Mouse (Mus musculus) lung, embryonic 15.5 days (tissue): ENCODE data around the gene Actrt2. TPM values are rescaled to one million over a fixed set of nuclear protein-coding genes. Genes with fewer than 3 reads are reported as not detected.

Source experiments
- ATAC-seq: fragments of 200-750 bp; cut with Nextera tagmentation; 2 replicates; pipeline ENCODE4 v1.8.0; 2017; ENCODE audit warnings: moderate number of reproducible peaks, borderline replicate concordance; ENCODE audit not compliant: low FRiP score, low TSS enrichment; ENCODE audit errors: extremely low read depth
- H3K27ac ChIP-seq: fragments of 300-500 bp; sonication (generic); 2 replicates; pipeline ENCODE4 v1.5.1; 2015; ENCODE audit warnings: moderate library complexity, mild to moderate bottlenecking, inconsistent platforms
- H3K27me3 ChIP-seq: fragments of 300-500 bp; sonication (generic); 2 replicates; pipeline ENCODE4 v1.6.1; 2015; ENCODE audit warnings: inconsistent platforms
- H3K36me3 ChIP-seq: fragments of 300-500 bp; sonication (generic); 2 replicates; pipeline ENCODE4 v1.6.1; 2015; ENCODE audit warnings: inconsistent platforms
- H3K4me1 ChIP-seq: fragments of 300-500 bp; sonication (generic); 2 replicates; pipeline ENCODE4 v1.6.1; 2015; ENCODE audit warnings: inconsistent platforms
- H3K4me2 ChIP-seq: fragments of 300-500 bp; sonication (generic); 2 replicates; pipeline ENCODE4 v1.6.1; 2015; ENCODE audit warnings: inconsistent platforms, mild to moderate bottlenecking, moderate library complexity
- H3K4me3 ChIP-seq: fragments of 300-500 bp; sonication (generic); 2 replicates; pipeline ENCODE4 v1.5.1; 2015; ENCODE audit warnings: mild to moderate bottlenecking, inconsistent platforms
- H3K9ac ChIP-seq: fragments of 300-500 bp; sonication (generic); 2 replicates; pipeline ENCODE4 v1.6.1; 2015; ENCODE audit warnings: inconsistent platforms
- H3K9me3 ChIP-seq: fragments of 300-500 bp; sonication (generic); 2 replicates; pipeline ENCODE4 v1.6.1; 2016; ENCODE audit warnings: inconsistent platforms
- WGBS: fragments of 180-500 bp; shearing (Covaris S2); methylation state at CpG from one replicate; pipeline ENCODE4 v1.1.7; 2015; 5-methylcytosine and 5-hydroxymethylcytosine counted together
- polyA plus RNA-seq: library from polyadenylated mRNA; unstranded; fragments of >200 nt; fragmentation: Nextera tagmentation; extraction: Ambion mirVana; gene quantifications from 2 replicates; pipeline ENCODE4 v1.2.1, GENCODE M21; 2015

Gene Actrt2
- polyA plus RNA-seq, 1 experiment from 2014 or later = not detected

DNA sequence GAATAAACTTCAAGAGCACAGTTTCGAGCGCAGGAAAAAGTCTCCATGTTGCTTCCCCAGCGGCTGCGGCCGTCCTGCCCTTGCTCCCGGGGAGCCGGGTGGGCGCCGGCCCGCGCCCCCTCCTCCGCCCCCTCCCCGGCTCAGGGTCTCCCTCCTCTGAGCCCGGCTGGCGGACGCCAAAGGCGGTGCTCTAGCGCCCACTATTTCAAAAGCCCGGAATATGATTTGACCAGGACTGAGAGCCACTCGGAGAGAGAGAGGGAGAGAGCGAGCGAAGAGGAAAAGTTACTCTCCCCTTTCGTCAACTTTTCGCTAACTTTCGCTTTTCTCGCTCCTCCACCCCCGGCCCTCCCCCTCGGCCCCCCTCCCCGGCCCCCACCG, 31.6 kb downstream of the Actrt2 start:
- H3K9me3 ChIP-seq = no peaks in the 10 kb centered on the region
- 0% methylated on average over 4 of the region's 30 CpGs for WGBS
- peak; percentile 63; the same call in 1 of the 2 replicates for ATAC-seq
- peak overlapping the region; percentile 54 for H3K4me3 ChIP-seq
- peak overlapping the region; percentile 59 for H3K9ac ChIP-seq
- H3K27me3 ChIP-seq = peaks cover 80% of the 10 kb centered on the region
- H3K36me3 ChIP-seq = no peaks in the 10 kb centered on the region
- H3K27ac ChIP-seq = peak overlapping the region; percentile 94
- peak overlapping the region; percentile 82 for H3K4me2 ChIP-seq
- H3K4me1 ChIP-seq = peaks cover 19% of the 10 kb centered on the region

DNA sequence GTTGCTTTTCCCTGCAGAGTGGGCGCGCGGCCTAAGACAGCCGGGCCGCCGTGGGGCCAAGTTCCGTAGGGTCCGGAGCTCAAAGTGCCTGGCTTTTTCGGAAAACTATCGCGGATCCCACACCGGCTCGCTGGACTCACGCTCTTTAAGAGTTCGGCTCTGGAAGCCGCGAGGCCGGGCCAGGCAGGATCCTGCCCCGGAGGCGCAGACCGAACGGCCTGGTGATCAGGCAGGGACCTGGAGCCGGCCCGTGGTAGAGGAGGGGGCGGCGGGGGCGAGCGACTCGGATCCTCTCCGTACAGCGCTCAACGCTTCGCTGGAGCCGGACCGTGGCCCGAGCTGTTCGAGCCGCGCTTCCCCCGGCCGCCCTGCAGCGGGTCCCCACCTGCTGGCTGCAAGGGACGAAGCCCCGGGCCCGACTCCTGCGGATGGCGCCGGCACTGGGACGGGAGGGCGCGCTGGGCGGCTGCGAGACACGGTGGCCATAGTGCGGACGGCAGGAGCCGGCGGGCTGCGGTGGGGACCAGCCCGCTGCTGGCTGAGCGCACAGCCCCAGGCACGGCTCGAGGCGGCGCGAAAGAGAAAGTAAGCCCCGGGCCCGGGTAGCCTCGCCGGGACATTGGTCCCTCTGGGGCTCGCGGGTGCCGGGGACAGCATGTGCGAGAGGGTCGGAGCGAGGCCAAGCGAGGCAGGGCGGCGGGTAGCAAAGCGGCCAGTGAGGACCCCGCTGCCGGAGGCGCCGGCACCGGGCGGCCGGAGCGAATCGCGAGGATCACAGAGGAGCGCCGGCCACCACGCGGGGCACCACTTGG, 32.2 kb downstream of the Actrt2 start:
- WGBS = under 1% methylated on average over 94 of the region's 94 CpGs
- Histone ChIP-seq H3K27ac (peak overlapping the region; percentile 94), H3K9ac (peak overlapping the region; percentile 59), H3K27me3 (peaks cover 78% of the 10 kb centered on the region), H3K4me1 (peaks cover 17% of the 10 kb centered on the region), H3K4me2 (peak overlapping the region; percentile 82), H3K9me3 (no peaks in the 10 kb centered on the region), H3K4me3 (peak overlapping the region; percentile 54), H3K36me3 (no peaks in the 10 kb centered on the region)
- ATAC-seq = peak; percentile 50; the same call in 1 of the 2 replicates

DNA sequence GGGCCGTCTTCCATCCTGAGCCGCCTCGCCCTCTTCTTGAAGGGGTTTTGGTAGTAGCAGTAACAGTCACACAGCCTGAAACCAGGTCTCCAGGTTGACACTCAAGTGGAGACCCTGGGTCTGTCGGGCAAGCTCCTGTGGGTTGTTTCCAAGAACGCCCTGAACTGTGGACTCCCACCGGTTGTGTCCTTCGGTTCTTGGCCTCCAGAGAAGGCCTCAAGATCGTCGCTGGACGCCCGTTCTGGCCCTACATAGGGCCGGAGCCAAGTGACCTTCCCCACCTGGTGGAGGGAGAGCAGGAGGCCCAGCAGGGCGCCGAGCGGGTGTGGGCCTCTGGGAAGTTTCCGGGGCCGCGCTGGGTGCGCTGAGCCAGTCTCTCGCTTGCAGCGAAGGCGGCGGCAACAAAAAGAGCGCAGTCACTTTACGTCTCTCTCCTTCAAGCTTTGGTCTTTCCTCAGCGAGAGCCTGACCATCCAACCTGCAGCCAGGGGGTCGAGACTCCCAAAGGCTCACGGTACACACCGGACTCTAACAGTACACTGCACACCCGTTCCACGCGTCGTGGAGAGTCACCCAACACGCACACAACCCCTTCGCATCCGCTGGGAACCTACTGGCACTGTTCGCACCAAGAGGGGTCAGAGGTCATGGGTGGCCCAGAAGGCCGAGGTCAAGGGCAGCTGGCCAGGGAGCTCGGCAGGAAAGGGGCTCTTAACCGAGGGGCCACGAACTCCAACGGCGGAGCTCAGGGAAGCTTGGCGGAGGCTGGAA, 33.0 kb downstream of the Actrt2 start:
- WGBS = 16% methylated on average over 44 of the region's 44 CpGs
- no peak for ATAC-seq

DNA sequence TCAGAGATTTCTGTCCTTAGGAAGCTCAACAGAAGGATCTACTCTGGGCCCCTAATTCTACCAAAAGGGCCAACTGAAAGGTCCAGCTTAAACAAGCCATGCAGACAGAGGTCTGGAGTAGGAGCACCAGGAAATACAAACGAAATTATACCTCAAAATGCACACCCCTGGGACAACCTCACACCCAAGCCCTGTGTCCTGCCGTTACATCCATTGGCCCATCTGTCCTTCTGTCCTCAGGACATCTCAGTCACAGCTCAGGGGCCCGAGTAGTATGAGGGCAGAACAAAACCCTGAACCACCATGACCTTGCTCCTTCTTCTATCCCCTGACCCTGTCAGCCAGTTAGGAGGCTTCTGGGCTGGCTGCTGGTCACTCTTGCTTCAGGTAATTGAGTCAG, 33.7 kb downstream of the Actrt2 start:
- 39% methylated on average over 3 of the region's 3 CpGs for WGBS
- H3K27me3 ChIP-seq = peaks cover 73% of the 10 kb centered on the region
- ATAC-seq = no peak
- H3K4me1 ChIP-seq = peaks cover 23% of the 10 kb centered on the region
- H3K36me3 ChIP-seq = no peaks in the 10 kb centered on the region
- peak overlapping the region; percentile 82 for H3K4me2 ChIP-seq
- peak overlapping the region; percentile 59 for H3K9ac ChIP-seq
- no peak overlapping the region; the same call in 1 of the 2 replicates for H3K27ac ChIP-seq
- peak overlapping the region; percentile 54 for H3K4me3 ChIP-seq
- no peaks in the 10 kb centered on the region for H3K9me3 ChIP-seq

More for the DNA sequence above, 33.0 kb downstream of the Actrt2 start:
- Histone ChIP-seq H3K27ac (peak overlapping the region; percentile 94), H3K4me3 (peak overlapping the region; percentile 54), H3K9me3 (no peaks in the 10 kb centered on the region), H3K4me1 (peaks cover 19% of the 10 kb centered on the region), H3K9ac (peak overlapping the region; percentile 59), H3K4me2 (peak overlapping the region; percentile 82), H3K36me3 (no peaks in the 10 kb centered on the region), H3K27me3 (peaks cover 75% of the 10 kb centered on the region)

DNA sequence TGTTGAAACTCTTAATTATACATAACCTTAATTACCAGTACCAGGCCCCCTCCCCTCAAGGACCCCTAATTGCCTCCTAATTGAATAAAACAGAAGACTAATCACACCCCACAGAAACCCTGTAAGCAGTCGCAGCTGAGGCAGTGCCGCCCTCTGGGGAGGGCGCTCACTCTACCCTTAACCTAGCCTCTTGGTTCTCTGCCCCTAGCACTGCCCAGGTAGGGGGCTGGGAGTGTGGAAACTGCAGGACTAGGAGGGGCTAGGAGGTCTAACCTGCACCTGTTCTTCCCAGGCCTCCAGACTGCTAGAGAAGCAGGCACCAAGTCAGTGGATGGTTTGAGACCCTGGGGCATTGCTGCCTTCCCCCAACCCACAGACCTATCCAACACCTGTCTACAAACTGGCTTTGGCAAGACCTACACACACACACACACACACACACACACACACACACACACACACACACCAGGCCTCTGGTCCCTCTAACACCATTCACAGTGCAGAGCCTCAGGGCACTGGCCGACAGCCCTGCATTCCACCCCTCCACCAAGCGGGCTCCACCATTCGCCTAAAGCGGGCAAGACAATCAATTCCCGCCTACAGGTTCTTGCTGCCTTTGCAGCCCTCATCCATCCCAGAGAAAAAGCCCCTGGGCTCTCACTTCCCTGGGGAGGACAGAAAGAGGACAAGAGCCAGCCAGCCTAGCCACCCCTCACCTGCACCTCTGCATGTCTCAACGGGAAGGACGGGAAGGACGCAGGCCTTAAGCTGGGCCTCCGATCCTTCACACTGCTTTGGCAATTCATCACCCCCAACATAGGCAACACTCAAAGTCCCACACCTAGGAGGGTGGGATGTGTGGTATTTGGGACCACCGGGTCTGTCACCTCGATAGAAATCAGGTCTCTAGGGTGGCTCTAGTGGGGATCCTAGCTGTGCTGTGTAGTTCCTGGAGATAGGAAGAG, 34.6 kb downstream of the Actrt2 start:
- Histone ChIP-seq H3K4me3 (peak overlapping the region; percentile 54), H3K27me3 (peaks cover 65% of the 10 kb centered on the region), H3K4me2 (peak overlapping the region; percentile 82), H3K36me3 (no peaks in the 10 kb centered on the region), H3K27ac (no peak overlapping the region), H3K9ac (peak overlapping the region; percentile 59), H3K9me3 (no peaks in the 10 kb centered on the region), H3K4me1 (peaks cover 27% of the 10 kb centered on the region)
- 41% methylated on average over 14 of the region's 14 CpGs for WGBS
- ATAC-seq = no peak

DNA sequence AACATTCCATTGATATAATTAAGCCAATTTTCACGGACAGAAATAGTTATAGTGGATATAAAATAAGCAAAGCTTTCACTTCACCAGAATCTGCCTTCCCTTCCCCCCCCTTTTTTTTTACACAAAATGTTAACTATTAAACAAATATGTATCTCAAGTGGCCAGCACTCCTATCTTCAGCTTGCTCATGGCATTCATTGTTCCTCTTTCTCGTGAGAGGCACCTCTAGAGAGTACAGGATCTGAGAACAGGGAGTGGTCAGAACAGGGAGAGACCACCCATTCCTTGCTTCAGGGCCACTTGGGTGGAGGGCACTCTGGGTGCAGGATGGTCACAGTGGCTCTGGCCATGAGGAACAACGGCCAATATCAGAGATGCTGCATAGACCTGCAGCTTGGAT, 36.9 kb downstream of the Actrt2 start:
- no peak overlapping the region for H3K9ac ChIP-seq
- H3K4me1 ChIP-seq = peaks cover 36% of the 10 kb centered on the region
- no peaks in the 10 kb centered on the region for H3K9me3 ChIP-seq
- H3K4me2 ChIP-seq = peak overlapping the region; percentile 82
- H3K4me3 ChIP-seq = peak overlapping the region; percentile 19
- H3K36me3 ChIP-seq = no peaks in the 10 kb centered on the region
- H3K27me3 ChIP-seq = peaks cover 50% of the 10 kb centered on the region
- H3K27ac ChIP-seq = peak overlapping the region; percentile 77
- 23% methylated on average over 3 of the region's 3 CpGs for WGBS
- 0 out of 2 replicates have a peak, but pooled peaks have one; percentile 28 for ATAC-seq

DNA sequence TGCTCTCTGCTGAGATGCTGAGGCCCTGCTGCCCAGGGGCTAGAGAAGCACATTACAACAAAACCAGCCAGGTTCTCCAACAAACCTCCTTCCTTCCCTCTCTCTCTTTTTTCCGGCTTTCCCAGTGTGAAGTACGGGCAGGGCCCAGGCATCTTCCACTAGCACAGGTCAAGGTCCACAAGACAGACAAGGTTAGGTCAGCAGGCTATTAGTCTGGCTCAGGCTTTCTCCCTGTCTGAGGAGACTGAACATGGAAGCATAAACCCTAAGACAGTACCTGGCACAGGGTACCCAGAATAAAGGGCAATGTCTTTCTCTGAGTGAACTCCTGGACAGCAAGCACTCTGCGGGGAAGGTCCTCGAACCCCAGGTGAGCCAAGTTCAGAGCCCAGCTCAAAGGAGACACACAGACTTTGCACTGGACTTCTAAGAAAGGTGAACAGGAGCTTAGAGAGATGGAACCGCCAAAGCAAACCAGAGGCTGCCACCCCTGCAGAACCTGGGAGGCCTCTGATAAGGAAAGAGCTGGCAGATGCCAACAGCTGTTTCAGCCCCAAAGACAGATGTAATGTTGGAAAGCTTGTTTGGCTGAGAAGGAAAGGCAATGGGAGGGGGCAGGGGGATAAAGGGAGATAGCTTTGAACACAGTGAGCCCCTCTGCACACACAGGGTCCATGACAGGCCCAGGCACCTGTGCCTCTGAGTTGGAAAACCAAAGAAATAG, 40.1 kb downstream of the Actrt2 start:
- Histone ChIP-seq H3K27ac (no peak overlapping the region), H3K4me3 (no peak overlapping the region), H3K27me3 (peaks cover 27% of the 10 kb centered on the region), H3K36me3 (no peaks in the 10 kb centered on the region), H3K4me1 (peaks cover 49% of the 10 kb centered on the region), H3K4me2 (no peak overlapping the region), H3K9me3 (no peaks in the 10 kb centered on the region), H3K9ac (no peak overlapping the region)
- 70% methylated on average over 5 of the region's 5 CpGs for WGBS
- no peak for ATAC-seq

DNA sequence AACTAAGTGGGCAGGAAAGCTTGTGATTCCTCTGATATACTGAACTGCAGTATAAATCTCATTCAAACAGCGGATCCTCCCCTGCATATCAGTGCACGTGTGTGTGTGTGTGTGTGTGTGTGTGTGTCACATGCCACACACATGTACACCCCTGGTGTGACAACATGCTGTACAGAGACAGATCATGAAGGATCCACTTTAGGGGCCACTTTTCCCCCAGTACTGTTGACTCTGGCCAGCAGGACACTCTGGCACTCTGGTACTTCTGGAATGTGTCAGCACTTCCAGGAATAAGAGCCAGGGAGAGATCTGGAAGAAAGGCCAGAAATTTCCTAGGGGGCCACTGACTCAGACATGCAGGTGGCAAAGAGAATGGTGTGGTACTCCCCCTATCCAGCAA, 41.4 kb downstream of the Actrt2 start:
- peak overlapping the region; percentile 34 for H3K27ac ChIP-seq
- peaks cover 49% of the 10 kb centered on the region for H3K4me1 ChIP-seq
- 46% methylated on average over 2 of the region's 2 CpGs for WGBS
- H3K4me2 ChIP-seq = no peak overlapping the region
- no peak overlapping the region; the same call in 1 of the 2 replicates for H3K9ac ChIP-seq
- ATAC-seq = no peak
- H3K4me3 ChIP-seq = no peak overlapping the region
- H3K27me3 ChIP-seq = peaks cover 15% of the 10 kb centered on the region
- no peaks in the 10 kb centered on the region for H3K36me3 ChIP-seq
- no peaks in the 10 kb centered on the region for H3K9me3 ChIP-seq

DNA sequence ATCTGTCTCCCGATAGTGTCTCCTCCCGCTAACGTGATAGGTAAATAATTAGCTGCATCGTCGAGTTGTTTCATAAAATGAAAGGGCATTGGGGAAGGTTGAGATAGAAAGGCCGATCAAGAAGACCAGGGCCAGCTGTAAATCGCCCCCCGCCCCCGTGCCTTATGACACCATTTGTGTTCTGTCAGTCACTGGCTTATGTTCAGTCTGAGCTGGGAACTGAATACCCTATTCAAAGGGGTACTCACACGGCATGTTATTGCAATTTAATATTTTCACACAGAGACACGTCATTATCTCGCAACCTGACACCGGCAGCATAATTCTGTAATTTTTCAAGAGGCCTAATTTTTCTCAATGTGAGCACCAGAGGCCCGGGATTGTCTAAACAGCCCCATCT, 42.0 kb downstream of the Actrt2 start:
- Histone ChIP-seq H3K4me1 (peaks cover 49% of the 10 kb centered on the region), H3K36me3 (no peaks in the 10 kb centered on the region), H3K4me2 (no peak overlapping the region), H3K27ac (no peak overlapping the region), H3K9me3 (no peaks in the 10 kb centered on the region), H3K9ac (no peak overlapping the region), H3K27me3 (peaks cover 10% of the 10 kb centered on the region), H3K4me3 (no peak overlapping the region)
- no peak for ATAC-seq
- 35% methylated on average over 14 of the region's 14 CpGs for WGBS

DNA sequence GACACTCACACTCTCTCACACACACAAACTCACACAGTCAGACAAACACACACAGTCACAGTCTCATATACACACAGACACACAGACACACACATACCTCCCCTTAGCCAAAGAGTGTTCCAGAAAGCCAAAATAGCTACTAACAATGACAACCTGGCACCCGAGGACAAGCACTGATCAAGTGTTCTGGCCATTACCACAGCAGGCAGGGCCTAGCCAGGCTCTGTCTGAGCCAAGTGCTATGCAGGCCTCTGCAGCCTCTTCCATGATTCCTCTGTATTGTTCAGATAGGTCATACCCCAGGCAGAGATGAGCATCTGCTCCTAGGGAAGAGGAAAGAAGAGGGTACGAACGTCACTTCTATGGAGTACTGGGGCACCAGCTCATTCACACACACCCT, 44.4 kb downstream of the Actrt2 start:
- Histone ChIP-seq H3K4me2 (no peak overlapping the region), H3K4me1 (peaks cover 32% of the 10 kb centered on the region), H3K27me3 (no peaks in the 10 kb centered on the region), H3K4me3 (no peak overlapping the region), H3K9ac (no peak overlapping the region), H3K9me3 (no peaks in the 10 kb centered on the region), H3K27ac (no peak overlapping the region), H3K36me3 (no peaks in the 10 kb centered on the region)
- no peak for ATAC-seq
- 77% methylated on average over 3 of the region's 3 CpGs for WGBS

DNA sequence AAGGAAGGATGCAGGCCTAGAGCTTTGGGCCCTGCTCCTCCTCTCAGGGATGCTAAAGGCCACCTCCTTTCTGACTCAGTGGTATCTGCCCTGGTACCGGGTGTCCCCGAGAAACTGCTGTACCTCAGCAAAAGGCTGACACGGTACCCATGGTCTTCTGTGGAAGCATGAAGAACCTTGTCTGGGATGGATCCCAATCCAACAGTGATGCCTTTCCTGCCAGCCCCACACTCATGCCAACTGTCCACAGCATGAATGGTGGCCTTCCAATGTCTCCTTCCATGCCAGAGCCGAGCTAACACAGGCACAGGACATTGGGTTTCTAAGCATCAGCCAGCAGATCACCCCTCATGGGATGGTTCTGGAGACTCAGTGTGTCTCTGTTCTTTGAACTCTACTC, 45.1 kb downstream of the Actrt2 start:
- no peak overlapping the region for H3K27ac ChIP-seq
- H3K9me3 ChIP-seq = no peaks in the 10 kb centered on the region
- no peak overlapping the region for H3K4me2 ChIP-seq
- 90% methylated on average over 4 of the region's 4 CpGs for WGBS
- peaks cover 36% of the 10 kb centered on the region for H3K4me1 ChIP-seq
- no peak for ATAC-seq
- no peak overlapping the region for H3K4me3 ChIP-seq
- no peaks in the 10 kb centered on the region for H3K36me3 ChIP-seq
- no peaks in the 10 kb centered on the region for H3K27me3 ChIP-seq
- no peak overlapping the region for H3K9ac ChIP-seq
